Mouse (Mus musculus) neural tube, embryonic 11.5 days (tissue): ENCODE results near the gene Pank1. TPM values are rescaled to one million over a fixed set of nuclear protein-coding genes. Genes with fewer than 3 reads are reported as not detected.

Experiments
- ATAC-seq: fragments of 200-750 bp; cut with Nextera tagmentation; 2 replicates; pipeline ENCODE4 v1.8.0; 2017; ENCODE audit warnings: moderate number of reproducible peaks, mild to moderate bottlenecking, moderate TSS enrichment, moderate library complexity; ENCODE audit not compliant: insufficient read depth, low FRiP score, low TSS enrichment
- DNase-seq: peaks from one replicate; pipeline ENCODE4 v3.0.0-alpha.2; 2015; ENCODE audit warnings: low spot score
- H3K27ac ChIP-seq: fragments of 300-500 bp; sonication (generic); 2 replicates; pipeline ENCODE4 v1.5.1; 2014; ENCODE audit warnings: low read depth, mild to moderate bottlenecking, low read length
- H3K27me3 ChIP-seq: fragments of 300-500 bp; sonication (generic); 2 replicates; pipeline ENCODE4 v1.6.1; 2014; ENCODE audit warnings: mild to moderate bottlenecking, low read length, mixed read lengths; ENCODE audit not compliant: control insufficient read depth, insufficient read depth
- H3K36me3 ChIP-seq: fragments of 300-500 bp; sonication (generic); 2 replicates; pipeline ENCODE4 v1.6.1; 2014; ENCODE audit warnings: mild to moderate bottlenecking, low read length, moderate library complexity, mixed read lengths; ENCODE audit not compliant: control insufficient read depth, insufficient read depth
- H3K4me1 ChIP-seq: fragments of 300-500 bp; sonication (generic); 2 replicates; pipeline ENCODE4 v1.6.1; 2014; ENCODE audit warnings: low read length, mixed read lengths; ENCODE audit not compliant: control insufficient read depth, insufficient read depth
- H3K4me2 ChIP-seq: fragments of 300-500 bp; sonication (generic); 2 replicates; pipeline ENCODE4 v1.6.1; 2014; ENCODE audit warnings: low read depth, mild to moderate bottlenecking, moderate library complexity
- H3K4me3 ChIP-seq: fragments of 300-500 bp; sonication (generic); 2 replicates; pipeline ENCODE4 v1.5.1; 2014; ENCODE audit warnings: low read depth, low read length
- H3K9ac ChIP-seq: fragments of 300-500 bp; sonication (generic); 2 replicates; pipeline ENCODE4 v1.6.1; 2014; ENCODE audit warnings: mild to moderate bottlenecking, low read length
- H3K9me3 ChIP-seq: fragments of 300-500 bp; sonication (generic); 2 replicates; pipeline ENCODE4 v1.6.1; 2016; ENCODE audit warnings: low read length; ENCODE audit not compliant: control insufficient read depth
- WGBS: fragments of 180-500 bp; shearing (Covaris S2); extraction: QIAGEN DNeasy Blood & Tissue Kit; methylation state at CpG from one replicate; pipeline ENCODE4 v1.1.7; 2014; 5-methylcytosine and 5-hydroxymethylcytosine counted together
- polyA plus RNA-seq: library from polyadenylated mRNA; unstranded; fragments of >200 nt; fragmentation: Nextera tagmentation; extraction: Ambion mirVana; gene quantifications from 2 replicates; pipeline ENCODE4 v1.2.1, GENCODE M21; 2014

Pank1 gene
- polyA plus RNA-seq, 1 experiment from 2014 or later: 9.4 TPM

DNA sequence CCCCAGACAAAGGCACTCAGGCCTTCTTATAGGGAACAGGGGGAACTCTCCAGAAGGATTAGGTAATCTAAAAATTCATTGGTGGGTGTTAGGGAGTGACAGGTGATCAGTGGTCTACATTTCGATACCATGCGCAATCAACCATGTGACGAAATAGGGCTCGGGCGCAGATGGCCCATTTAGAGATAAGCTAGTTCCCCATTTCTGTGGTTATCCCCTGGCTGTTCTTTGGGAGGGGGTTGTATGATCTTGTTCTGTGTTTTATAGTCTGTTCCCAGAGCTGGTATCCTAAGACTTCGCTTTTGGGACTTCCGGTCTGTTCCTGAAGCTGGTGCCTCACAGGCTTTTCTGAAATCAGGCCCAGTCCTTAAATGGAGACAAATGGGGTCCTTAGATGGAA lies 26.2 kb upstream of the Pank1 start:
- DNase-seq (no peak), ATAC-seq (no peak)
- no peak overlapping the region for H3K4me3 ChIP-seq
- WGBS: 96% methylated on average over 7 of the region's 7 CpGs
- no peak overlapping the region for H3K27ac ChIP-seq
- H3K4me2 ChIP-seq: no peak overlapping the region
- H3K9me3 ChIP-seq: no peaks in the 10 kb centered on the region
- H3K36me3 ChIP-seq: no peaks in the 10 kb centered on the region
- no peaks in the 10 kb centered on the region for H3K27me3 ChIP-seq
- no peak overlapping the region for H3K9ac ChIP-seq
- H3K4me1 ChIP-seq: no peaks in the 10 kb centered on the region

DNA sequence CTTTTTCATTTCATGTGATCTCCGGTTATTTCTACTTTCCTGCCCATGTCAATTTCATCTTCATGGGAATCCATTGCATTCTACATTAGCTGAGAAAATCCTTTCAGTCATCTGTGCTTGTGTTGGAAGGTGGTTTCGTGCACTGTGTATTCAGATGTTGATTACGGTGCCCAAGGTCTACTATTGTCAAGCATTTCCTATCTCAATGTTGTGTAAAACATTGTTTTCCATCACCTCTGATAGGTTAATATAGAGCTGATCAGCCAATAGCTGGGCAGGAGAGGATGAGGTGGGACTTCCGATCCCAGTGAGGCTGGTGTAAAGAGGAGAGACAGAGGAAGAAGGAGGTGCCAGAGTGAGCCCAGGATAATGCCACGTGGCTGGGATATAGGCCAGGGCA lies 24.8 kb upstream of the Pank1 start:
- no peaks in the 10 kb centered on the region for H3K9me3 ChIP-seq
- H3K4me1 ChIP-seq: no peaks in the 10 kb centered on the region
- no peak overlapping the region for H3K4me2 ChIP-seq
- no peak overlapping the region for H3K27ac ChIP-seq
- H3K36me3 ChIP-seq: no peaks in the 10 kb centered on the region
- DNase-seq (no peak), ATAC-seq (no peak)
- H3K27me3 ChIP-seq: no peaks in the 10 kb centered on the region
- WGBS: 81% methylated on average over 5 of the region's 5 CpGs
- no peak overlapping the region for H3K9ac ChIP-seq
- H3K4me3 ChIP-seq: no peak overlapping the region

DNA sequence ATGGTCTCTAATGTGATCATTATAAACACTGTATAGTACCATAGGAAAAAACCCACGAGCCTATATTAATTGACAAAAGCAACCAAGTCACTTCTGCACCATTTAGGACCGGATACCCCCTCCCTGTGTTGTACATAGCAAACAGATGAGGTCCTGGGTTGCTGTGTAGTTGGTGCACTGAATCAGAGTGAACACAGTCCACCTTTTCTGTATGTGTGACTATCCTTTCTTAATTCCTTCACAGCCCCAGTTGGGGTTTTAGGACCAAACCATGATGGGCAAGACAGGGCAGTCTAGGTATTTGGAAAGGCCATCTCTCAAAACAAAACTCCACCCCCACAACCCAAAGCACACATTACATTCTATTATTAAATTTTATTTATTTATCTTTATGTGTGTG lies 22.5 kb upstream of the Pank1 start:
- Histone ChIP-seq H3K27me3 (no peaks in the 10 kb centered on the region), H3K27ac (no peak overlapping the region), H3K9me3 (no peaks in the 10 kb centered on the region), H3K36me3 (no peaks in the 10 kb centered on the region), H3K4me3 (no peak overlapping the region), H3K4me2 (no peak overlapping the region), H3K9ac (no peak overlapping the region), H3K4me1 (no peaks in the 10 kb centered on the region)
- no peak for DNase-seq
- ATAC-seq: no peak
- 83% methylated on average over 2 of the region's 2 CpGs for WGBS

DNA sequence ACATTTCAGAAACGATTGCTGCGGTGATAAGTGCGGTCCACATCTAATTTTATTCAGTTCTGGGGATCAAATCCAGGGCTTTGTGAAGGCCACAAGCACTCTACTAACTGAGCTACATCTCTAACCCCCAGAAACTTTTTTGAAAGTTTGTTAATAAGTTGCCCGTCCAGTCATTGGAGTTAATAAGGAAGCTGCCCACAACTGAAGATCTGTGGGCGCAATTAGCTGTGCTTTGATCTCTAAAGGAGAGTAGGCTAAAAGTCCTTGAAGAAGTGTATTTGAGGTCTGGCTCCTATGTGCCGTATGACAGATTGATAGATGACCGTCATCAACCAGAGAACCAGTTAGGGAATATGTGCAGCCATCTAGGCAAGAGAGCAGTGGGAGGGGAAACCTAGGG lies 22.0 kb upstream of the Pank1 start:
- Histone ChIP-seq H3K9ac (no peak overlapping the region), H3K4me3 (no peak overlapping the region), H3K9me3 (no peaks in the 10 kb centered on the region), H3K27me3 (no peaks in the 10 kb centered on the region), H3K36me3 (no peaks in the 10 kb centered on the region), H3K4me1 (no peaks in the 10 kb centered on the region), H3K4me2 (no peak overlapping the region), H3K27ac (no peak overlapping the region)
- no peak for ATAC-seq
- DNase-seq: no peak
- WGBS: 89% methylated on average over 7 of the region's 7 CpGs

DNA sequence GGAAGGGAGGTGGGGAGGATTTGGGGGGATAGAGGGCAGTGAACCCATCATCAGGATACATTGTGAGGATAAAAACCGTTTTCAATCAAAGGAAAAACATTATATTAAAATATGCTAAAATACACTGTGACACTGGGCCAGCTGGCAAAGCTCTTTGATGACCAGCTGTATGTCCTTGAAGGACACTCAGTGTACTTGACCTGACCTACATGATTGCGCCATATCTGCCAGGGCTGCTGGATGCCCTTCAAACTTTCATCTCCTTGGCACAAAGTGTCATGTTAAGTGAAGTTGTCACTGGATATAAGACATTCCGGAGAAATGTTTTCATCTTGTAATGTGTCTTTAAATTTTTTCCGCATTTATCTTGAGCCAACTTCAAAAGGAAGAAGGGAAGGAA lies 19.7 kb upstream of the Pank1 start:
- H3K27me3 ChIP-seq: no peaks in the 10 kb centered on the region
- DNase-seq: no peak
- ATAC-seq: no peak
- H3K27ac ChIP-seq: no peak overlapping the region
- no peaks in the 10 kb centered on the region for H3K36me3 ChIP-seq
- H3K4me2 ChIP-seq: no peak overlapping the region
- H3K4me3 ChIP-seq: no peak overlapping the region
- H3K4me1 ChIP-seq: no peaks in the 10 kb centered on the region
- H3K9ac ChIP-seq: no peak overlapping the region
- H3K9me3 ChIP-seq: no peaks in the 10 kb centered on the region
- 89% methylated on average over 4 of the region's 4 CpGs for whole genome bisulfite sequencing

DNA sequence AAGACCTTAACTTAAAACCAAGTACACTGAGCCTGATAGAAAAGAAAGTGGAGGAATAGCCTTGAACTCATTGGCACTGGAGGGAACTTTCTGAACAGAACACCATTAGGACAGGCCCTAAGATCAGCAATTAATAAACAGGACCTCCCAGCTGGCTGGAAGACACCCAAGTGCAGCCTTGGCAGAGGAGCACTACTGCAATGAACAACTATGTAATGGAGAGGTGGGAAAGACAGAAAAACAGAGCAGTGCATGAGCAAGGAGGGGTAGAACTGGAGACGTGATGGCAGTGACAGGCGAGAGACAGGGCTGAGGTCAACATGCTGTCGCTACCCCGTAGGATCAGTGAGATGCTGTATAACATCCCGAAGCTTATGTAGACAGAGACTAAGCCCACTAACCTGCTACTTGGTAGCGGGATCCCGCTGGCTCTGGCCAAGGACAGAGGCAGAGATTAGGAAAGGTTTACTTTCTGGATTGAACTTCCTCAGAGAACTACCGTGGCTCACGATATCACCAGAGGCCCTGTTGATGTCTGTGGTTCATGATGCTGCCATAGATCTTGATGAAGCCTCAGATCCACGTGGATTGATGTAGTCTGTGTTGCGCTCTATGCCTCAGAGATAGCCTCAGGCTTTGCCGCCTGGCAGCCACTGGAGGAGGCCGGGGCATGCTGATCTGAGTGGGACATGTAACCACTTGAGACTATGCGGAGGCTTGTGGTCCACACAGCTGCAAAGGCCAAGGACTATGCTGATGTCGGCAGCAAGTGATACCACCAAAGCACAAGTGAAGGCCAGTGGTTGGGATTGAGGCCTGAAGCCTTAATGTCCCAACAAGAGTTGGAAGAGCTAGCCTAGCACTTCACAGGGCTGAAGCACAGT lies 18.1 kb upstream of the Pank1 start:
- no peaks in the 10 kb centered on the region for H3K9me3 ChIP-seq
- no peak overlapping the region for H3K9ac ChIP-seq
- H3K4me2 ChIP-seq: no peak overlapping the region
- no peaks in the 10 kb centered on the region for H3K36me3 ChIP-seq
- DNase-seq (no peak), ATAC-seq (no peak)
- no peak overlapping the region for H3K27ac ChIP-seq
- 88% methylated on average over 15 of the region's 15 CpGs for WGBS
- no peak overlapping the region for H3K4me3 ChIP-seq
- no peaks in the 10 kb centered on the region for H3K27me3 ChIP-seq
- H3K4me1 ChIP-seq: no peaks in the 10 kb centered on the region

DNA sequence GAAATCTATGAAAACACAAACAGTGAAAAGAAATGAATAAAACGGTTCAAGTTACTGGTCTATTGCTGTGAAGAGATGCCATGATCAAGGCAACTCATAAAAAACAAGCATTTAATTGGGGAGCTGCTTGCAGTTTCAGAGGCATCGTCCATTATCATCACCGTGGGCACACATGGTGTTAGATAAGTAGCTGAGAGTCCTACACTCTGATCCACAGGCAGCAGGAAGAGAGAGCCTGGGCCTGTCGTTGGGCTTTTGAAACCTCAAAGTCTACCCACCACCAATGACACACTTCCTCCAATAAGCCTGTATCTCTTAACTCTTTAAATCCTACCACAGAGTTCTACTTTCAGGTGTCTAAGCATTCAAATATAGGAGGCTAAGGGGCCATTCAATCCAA lies 15.8 kb upstream of the Pank1 start:
- Histone ChIP-seq H3K9ac (no peak overlapping the region), H3K36me3 (no peaks in the 10 kb centered on the region), H3K27me3 (no peaks in the 10 kb centered on the region), H3K4me1 (no peaks in the 10 kb centered on the region), H3K4me2 (no peak overlapping the region), H3K4me3 (no peak overlapping the region), H3K27ac (no peak overlapping the region), H3K9me3 (no peaks in the 10 kb centered on the region)
- DNase-seq: no peak
- no peak for ATAC-seq
- 84% methylated on average over 4 of the region's 4 CpGs for WGBS

DNA sequence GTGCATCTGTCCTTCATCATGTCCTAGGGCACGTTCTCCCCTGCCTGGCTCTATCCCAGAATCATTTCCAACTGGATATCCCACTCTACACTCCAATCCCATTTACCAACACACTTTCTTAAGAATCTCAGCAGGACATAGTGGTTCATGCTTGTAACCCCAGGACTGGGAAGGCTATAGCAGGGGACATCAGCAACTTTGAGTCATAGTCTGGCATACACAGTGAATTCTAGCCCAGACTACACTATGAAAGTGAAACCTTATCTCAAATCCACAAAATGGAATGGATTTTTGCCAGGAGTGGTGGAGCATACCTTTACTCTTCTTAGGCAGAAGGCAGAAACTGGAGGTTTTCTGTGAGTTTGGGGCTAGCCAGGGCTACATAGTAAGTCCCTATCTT lies 12.3 kb upstream of the Pank1 start:
- Histone ChIP-seq H3K4me3 (no peak overlapping the region), H3K36me3 (no peaks in the 10 kb centered on the region), H3K27me3 (no peaks in the 10 kb centered on the region), H3K9ac (no peak overlapping the region), H3K4me1 (no peaks in the 10 kb centered on the region), H3K27ac (no peak overlapping the region), H3K4me2 (no peak overlapping the region), H3K9me3 (no peaks in the 10 kb centered on the region)
- ATAC-seq: no peak
- DNase-seq: no peak
- WGBS: 86% methylated on average over 1 of the region's 1 CpGs

DNA sequence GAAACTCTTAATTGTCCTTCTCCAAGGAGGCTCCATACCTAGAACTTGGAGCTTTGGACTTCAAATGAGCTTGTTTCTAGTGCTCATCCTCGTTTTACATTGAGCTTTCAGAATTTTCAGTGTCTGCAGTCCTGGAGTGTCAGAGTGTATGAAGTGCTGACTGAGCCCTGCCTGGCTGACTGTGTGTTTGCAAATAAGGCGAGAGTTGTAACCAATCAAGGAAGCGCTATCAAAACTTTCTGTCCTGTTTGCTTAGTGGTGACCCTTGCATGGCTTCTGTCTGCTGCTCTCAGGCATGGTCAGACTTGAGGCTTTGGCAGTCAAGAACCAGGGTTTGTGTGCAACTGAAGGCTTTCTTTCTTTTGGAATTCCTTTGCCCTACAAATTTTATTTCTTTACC lies 11.7 kb upstream of the Pank1 start:
- Histone ChIP-seq H3K9ac (no peak overlapping the region), H3K4me2 (no peak overlapping the region), H3K27ac (no peak overlapping the region), H3K4me1 (no peaks in the 10 kb centered on the region), H3K9me3 (no peaks in the 10 kb centered on the region), H3K27me3 (no peaks in the 10 kb centered on the region), H3K36me3 (no peaks in the 10 kb centered on the region), H3K4me3 (no peak overlapping the region)
- DNase-seq (no peak), ATAC-seq (no peak)
- WGBS: 80% methylated on average over 3 of the region's 3 CpGs
